Mouse (Mus musculus): ENCODE data around the gene Hltf. TPM values are rescaled to one million over a fixed set of nuclear protein-coding genes. Genes with fewer than 3 reads are reported as not detected.

The Hltf gene
- polyA plus RNA-seq, 1 experiment: 3.9 TPM

- 92% methylated on average over 2 of the region's 2 CpGs for WGBS
- DNase-seq (ENCODE audit: low read depth in 1 of 2, low spot score in 2 of 2): no peak
- no peaks in the 10 kb centered on the region for H3K4me1 ChIP-seq (ENCODE audit: control insufficient read depth, insufficient read depth, insufficient read length)
- no peaks in the 10 kb centered on the region for H3K27me3 ChIP-seq (ENCODE audit: control insufficient read depth, insufficient read depth, low read length)
- H3K36me3 ChIP-seq (ENCODE audit: control insufficient read depth, insufficient read depth, low read length): peaks cover 13% of the 10 kb centered on the region
- H3K27ac ChIP-seq (ENCODE audit: insufficient read depth, low read length): no peak overlapping the region
- no peak overlapping the region for H3K4me3 ChIP-seq (ENCODE audit: extremely low read depth, insufficient read depth, insufficient read length)
- no peak for TF ChIP-seq POLR2A (IDR thresholded peaks at IDR 0.05; ENCODE audit: low read depth, low read length)
- TF ChIP-seq CTCF (IDR thresholded peaks at IDR 0.05; ENCODE audit: extremely low read depth, insufficient read depth, insufficient read length, insufficient replicate concordance): no peak
Measured at GRCm38 (mm10) chr3:20144401-20144800, 86.8 kb downstream of the Hltf start.

DNA sequence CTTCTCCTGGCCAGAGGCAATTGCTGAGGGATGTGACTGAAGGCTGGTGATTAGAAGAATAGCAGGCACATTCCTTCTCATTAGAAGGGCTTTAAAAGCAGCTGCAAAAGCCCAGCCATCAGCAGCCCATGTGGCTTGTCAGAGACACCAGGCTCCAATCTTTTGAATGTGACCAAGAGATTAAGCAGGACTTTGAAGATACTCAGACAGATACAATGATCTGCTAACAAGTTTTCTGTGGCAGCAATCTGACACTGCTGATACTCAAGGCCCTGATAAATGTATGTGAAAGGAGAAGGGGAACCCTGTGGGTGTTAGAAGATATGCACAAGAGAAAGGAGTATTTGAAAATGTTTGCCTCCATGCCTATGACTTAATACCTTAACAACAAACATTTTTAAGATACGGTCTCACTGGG is 88.1 kb downstream of the Hltf start:
- no peak overlapping the region for H3K27ac ChIP-seq (ENCODE audit: insufficient read depth, low read length)
- DNase-seq (ENCODE audit: low read depth in 1 of 2, low spot score in 2 of 2): no peak
- peaks cover 15% of the 10 kb centered on the region for H3K36me3 ChIP-seq (ENCODE audit: control insufficient read depth, insufficient read depth, low read length)
- H3K4me1 ChIP-seq (ENCODE audit: control insufficient read depth, insufficient read depth, insufficient read length): no peaks in the 10 kb centered on the region
- H3K27me3 ChIP-seq (ENCODE audit: control insufficient read depth, insufficient read depth, low read length): no peaks in the 10 kb centered on the region
- WGBS: 85% methylated on average over 1 of the region's 1 CpGs
- no peak for TF ChIP-seq CTCF (IDR thresholded peaks at IDR 0.05; ENCODE audit: extremely low read depth, insufficient read depth, insufficient read length, insufficient replicate concordance)
- no peak for TF ChIP-seq POLR2A (IDR thresholded peaks at IDR 0.05; ENCODE audit: low read depth, low read length)
- no peak overlapping the region for H3K4me3 ChIP-seq (ENCODE audit: extremely low read depth, insufficient read depth, insufficient read length)

- H3K4me3 ChIP-seq (ENCODE audit: extremely low read depth, insufficient read depth, insufficient read length): no peak overlapping the region
- H3K27ac ChIP-seq (ENCODE audit: insufficient read depth, low read length): no peak overlapping the region
- H3K36me3 ChIP-seq (ENCODE audit: control insufficient read depth, insufficient read depth, low read length): peaks cover 15% of the 10 kb centered on the region
- 82% methylated on average over 7 of the region's 7 CpGs for WGBS
- DNase-seq (ENCODE audit: low read depth in 1 of 2, low spot score in 2 of 2): no peak
- no peaks in the 10 kb centered on the region for H3K4me1 ChIP-seq (ENCODE audit: control insufficient read depth, insufficient read depth, insufficient read length)
- no peaks in the 10 kb centered on the region for H3K27me3 ChIP-seq (ENCODE audit: control insufficient read depth, insufficient read depth, low read length)
- TF ChIP-seq CTCF (IDR thresholded peaks at IDR 0.05; ENCODE audit: extremely low read depth, insufficient read depth, insufficient read length, insufficient replicate concordance): no peak
- no peak for TF ChIP-seq POLR2A (IDR thresholded peaks at IDR 0.05; ENCODE audit: low read depth, low read length)
Measured at GRCm38 (mm10) chr3:20146884-20147395, 89.3 kb downstream of the Hltf start.

DNA sequence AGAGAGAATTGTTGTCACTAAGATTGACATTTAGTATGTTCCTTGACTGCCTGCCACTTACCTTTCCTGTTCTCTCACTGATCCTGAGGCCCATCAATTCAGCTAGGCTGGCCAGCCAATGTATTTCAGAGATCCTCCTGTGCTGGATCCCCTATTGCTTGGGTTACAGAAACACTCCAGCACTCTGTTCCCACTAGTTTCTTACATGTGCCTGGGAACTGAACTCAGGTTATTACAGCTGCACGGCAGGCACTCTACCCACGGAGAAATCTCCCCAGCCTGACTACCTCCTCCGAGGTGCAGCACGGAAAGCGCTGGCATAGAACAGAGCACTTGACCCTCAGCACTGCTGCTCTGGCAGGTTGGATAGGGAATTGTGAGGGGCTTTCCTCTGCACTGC is 90.0 kb downstream of the Hltf start:
- 90% methylated on average over 5 of the region's 5 CpGs for WGBS
- no peak for TF ChIP-seq CTCF (IDR thresholded peaks at IDR 0.05; ENCODE audit: extremely low read depth, insufficient read depth, insufficient read length, insufficient replicate concordance)
- no peak for TF ChIP-seq POLR2A (IDR thresholded peaks at IDR 0.05; ENCODE audit: low read depth, low read length)
- Histone ChIP-seq H3K27ac (ENCODE audit: insufficient read depth, low read length) (no peak overlapping the region), H3K27me3 (ENCODE audit: control insufficient read depth, insufficient read depth, low read length) (no peaks in the 10 kb centered on the region), H3K4me3 (ENCODE audit: extremely low read depth, insufficient read depth, insufficient read length) (no peak overlapping the region), H3K4me1 (ENCODE audit: control insufficient read depth, insufficient read depth, insufficient read length) (no peaks in the 10 kb centered on the region), H3K36me3 (ENCODE audit: control insufficient read depth, insufficient read depth, low read length) (peaks cover 13% of the 10 kb centered on the region)
- DNase-seq (ENCODE audit: low read depth in 1 of 2, low spot score in 2 of 2): no peak

- Histone ChIP-seq H3K4me1 (ENCODE audit: control insufficient read depth, insufficient read depth, insufficient read length) (peaks cover 4% of the 10 kb centered on the region; the same call in 1 of the 2 replicates), H3K27me3 (ENCODE audit: control insufficient read depth, insufficient read depth, low read length) (no peaks in the 10 kb centered on the region), H3K36me3 (ENCODE audit: control insufficient read depth, insufficient read depth, low read length) (peaks cover 9% of the 10 kb centered on the region), H3K4me3 (ENCODE audit: extremely low read depth, insufficient read depth, insufficient read length) (no peak overlapping the region), H3K27ac (ENCODE audit: insufficient read depth, low read length) (no peak overlapping the region)
- no peak for TF ChIP-seq POLR2A (IDR thresholded peaks at IDR 0.05; ENCODE audit: low read depth, low read length)
- DNase-seq (ENCODE audit: low read depth in 1 of 2, low spot score in 2 of 2): no peak
- WGBS: 90% methylated on average over 2 of the region's 2 CpGs
Measured at GRCm38 (mm10) chr3:20150511-20150910, 92.9 kb downstream of the Hltf start.

DNA sequence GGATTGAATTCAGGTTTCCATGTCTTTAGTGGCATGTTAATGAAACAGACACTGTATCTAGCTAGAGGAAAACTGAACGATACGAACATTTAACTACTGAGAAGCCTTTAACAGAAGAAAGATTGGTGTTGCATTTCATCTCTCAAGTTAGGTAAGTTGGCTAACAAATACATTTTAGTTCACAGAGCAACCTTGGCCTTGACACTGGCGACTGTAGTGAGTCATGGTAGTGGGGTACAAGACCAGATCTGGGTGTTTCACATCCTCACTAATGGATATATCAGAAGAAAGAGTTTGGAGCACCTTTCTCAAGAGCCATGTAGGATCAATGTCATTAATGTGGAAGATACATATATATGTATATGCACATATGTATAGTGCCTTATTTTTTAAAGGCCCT is 94.0 kb downstream of the Hltf start:
- Histone ChIP-seq H3K4me1 (ENCODE audit: control insufficient read depth, insufficient read depth, insufficient read length) (peaks cover 7% of the 10 kb centered on the region), H3K27me3 (ENCODE audit: control insufficient read depth, insufficient read depth, low read length) (no peaks in the 10 kb centered on the region), H3K36me3 (ENCODE audit: control insufficient read depth, insufficient read depth, low read length) (peaks cover 9% of the 10 kb centered on the region), H3K4me3 (ENCODE audit: extremely low read depth, insufficient read depth, insufficient read length) (no peak overlapping the region), H3K27ac (ENCODE audit: insufficient read depth, low read length) (no peak overlapping the region)
- no peak for DNase-seq (ENCODE audit: low read depth in 1 of 2, low spot score in 2 of 2)
- WGBS: 93% methylated on average over 3 of the region's 3 CpGs
- TF ChIP-seq POLR2A (IDR thresholded peaks at IDR 0.05; ENCODE audit: low read depth, low read length) (no peak), CTCF (IDR thresholded peaks at IDR 0.05; ENCODE audit: extremely low read depth, insufficient read depth, insufficient read length, insufficient replicate concordance) (no peak)

GRCm38 (mm10) chr3:20154531-20155367 is 97.1 kb downstream of the Hltf start, which contains the start of gene Gyg:
Gyg (minus strand) TSS chr3:20155317.
- DNase-seq (ENCODE audit: low read depth in 1 of 2, low spot score in 2 of 2): peak; percentile 22 to 61

More at GRCm38 (mm10) chr3:20154531-20155367, 97.1 kb downstream of the Hltf start, which contains the start of gene Gyg:
- WGBS: 1% methylated on average over 73 of the region's 73 CpGs
- H3K27me3 ChIP-seq (ENCODE audit: control insufficient read depth, insufficient read depth, low read length): no peaks in the 10 kb centered on the region
- peak within 1 kb of the TSS; percentile 80 for H3K4me3 ChIP-seq (ENCODE audit: extremely low read depth, insufficient read depth, insufficient read length)
- TF ChIP-seq CTCF (IDR thresholded peaks at IDR 0.05; ENCODE audit: extremely low read depth, insufficient read depth, insufficient read length, insufficient replicate concordance) (no peak), POLR2A (IDR thresholded peaks at IDR 0.05; ENCODE audit: low read depth, low read length) (no peak)
- H3K27ac ChIP-seq (ENCODE audit: insufficient read depth, low read length): peak within 1 kb of the TSS; percentile 77
- H3K36me3 ChIP-seq (ENCODE audit: control insufficient read depth, insufficient read depth, low read length): peaks cover 3% of the 10 kb centered on the region; the same call in 1 of the 2 replicates
- peaks cover 7% of the 10 kb centered on the region for H3K4me1 ChIP-seq (ENCODE audit: control insufficient read depth, insufficient read depth, insufficient read length)
